Mouse (Mus musculus): Measurements from ENCODE around the gene Lzts2. TPM values are rescaled to one million over a fixed set of nuclear protein-coding genes. Genes with fewer than 3 reads are reported as not detected.
A peak's percentile ranks its signal among the peaks of the same experiment; 100 is the strongest.

Lzts2 gene
- polyA plus RNA-seq, 1 experiment from 2014 or later = 68.9 TPM

DNA sequence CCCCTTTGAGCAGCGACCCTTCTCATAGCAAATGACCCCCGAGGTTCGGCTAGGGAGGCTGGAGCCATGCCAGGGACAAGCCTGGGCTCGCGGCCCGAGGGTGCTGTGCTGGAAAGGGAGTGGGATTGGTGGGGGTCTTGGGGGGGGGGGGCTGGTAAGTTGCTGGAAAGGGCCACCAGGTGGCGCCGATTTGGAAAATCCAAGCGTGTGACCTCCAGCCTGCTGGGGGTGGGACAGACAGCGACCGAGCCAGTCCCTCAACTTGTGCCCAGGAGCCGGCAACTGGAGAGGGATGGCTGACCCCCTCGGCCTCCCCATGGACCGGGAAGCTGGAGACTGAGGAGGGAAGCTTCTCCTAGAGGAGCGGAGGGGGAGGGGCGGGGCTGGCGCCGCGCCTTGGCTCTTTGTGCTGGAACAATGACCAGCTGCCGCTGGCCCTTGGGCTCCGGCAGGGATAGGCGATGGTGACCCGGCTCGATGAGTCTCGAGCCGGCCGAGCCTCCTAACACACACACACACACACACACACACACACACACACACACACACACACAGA lies 3.1 kb downstream of the Lzts2 start:
- H3K4me2 ChIP-seq (replicated peaks) = peak overlapping the region; percentile 91
- peak overlapping the region; percentile 96 for H3K9ac ChIP-seq
- peak overlapping the region; percentile 99 for H3K27ac ChIP-seq
- no peaks in the 10 kb centered on the region for H3K9me3 ChIP-seq
- H3K4me1 ChIP-seq = peaks cover 81% of the 10 kb centered on the region
- 0% methylated on average over 14 of the region's 27 CpGs for WGBS
- peak overlapping the region; percentile 79 for H3K4me3 ChIP-seq
- peak; percentile 10 for ATAC-seq (ENCODE audit: low FRiP score, low read depth)
- H3K27me3 ChIP-seq = no peaks in the 10 kb centered on the region
- H3K36me3 ChIP-seq = peaks cover 17% of the 10 kb centered on the region

DNA sequence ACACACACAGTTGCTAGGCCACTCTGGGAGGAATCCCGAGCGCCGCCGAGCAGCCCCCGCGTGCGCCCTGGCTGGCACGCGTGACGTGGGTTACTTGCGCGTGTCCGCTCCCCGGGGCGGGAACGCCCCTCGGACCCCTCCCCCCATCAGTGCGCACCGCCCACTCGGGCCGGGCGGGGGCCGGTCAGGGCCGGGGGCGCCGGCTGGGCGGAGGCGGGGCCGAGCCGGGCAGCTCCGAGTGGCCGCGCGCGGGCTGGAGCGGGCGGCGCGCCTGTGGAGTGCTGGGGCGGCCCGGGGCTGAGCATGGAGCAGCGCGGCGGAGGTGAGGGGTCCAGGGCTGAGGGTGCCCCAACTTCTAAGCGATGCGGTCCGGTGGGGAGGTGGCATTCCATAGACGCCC lies 3.7 kb downstream of the Lzts2 start:
- peak overlapping the region; percentile 79 for H3K4me3 ChIP-seq
- peaks cover 76% of the 10 kb centered on the region for H3K4me1 ChIP-seq
- H3K36me3 ChIP-seq = peaks cover 22% of the 10 kb centered on the region
- no peaks in the 10 kb centered on the region for H3K27me3 ChIP-seq
- peak; percentile 45 for ATAC-seq (ENCODE audit: low FRiP score, low read depth)
- H3K9me3 ChIP-seq = no peaks in the 10 kb centered on the region
- H3K4me2 ChIP-seq (replicated peaks) = peak overlapping the region; percentile 91
- H3K9ac ChIP-seq = peak overlapping the region; percentile 96
- H3K27ac ChIP-seq = peak overlapping the region; percentile 99
- WGBS = under 1% methylated on average over 44 of the region's 48 CpGs

- Histone ChIP-seq H3K36me3 (peaks cover 25% of the 10 kb centered on the region), H3K9me3 (no peaks in the 10 kb centered on the region), H3K4me1 (peaks cover 71% of the 10 kb centered on the region), H3K4me2 (replicated peaks) (peak overlapping the region; percentile 91), H3K4me3 (peak overlapping the region; percentile 79), H3K9ac (peak overlapping the region; percentile 96), H3K27me3 (no peaks in the 10 kb centered on the region), H3K27ac (peak overlapping the region; percentile 99)
- ATAC-seq (ENCODE audit: low FRiP score, low read depth) = no peak
- WGBS = under 1% methylated on average over 13 of the region's 13 CpGs
Measured at GRCm38 (mm10) chr19:45018351-45018831, 4.2 kb downstream of the Lzts2 start.

DNA sequence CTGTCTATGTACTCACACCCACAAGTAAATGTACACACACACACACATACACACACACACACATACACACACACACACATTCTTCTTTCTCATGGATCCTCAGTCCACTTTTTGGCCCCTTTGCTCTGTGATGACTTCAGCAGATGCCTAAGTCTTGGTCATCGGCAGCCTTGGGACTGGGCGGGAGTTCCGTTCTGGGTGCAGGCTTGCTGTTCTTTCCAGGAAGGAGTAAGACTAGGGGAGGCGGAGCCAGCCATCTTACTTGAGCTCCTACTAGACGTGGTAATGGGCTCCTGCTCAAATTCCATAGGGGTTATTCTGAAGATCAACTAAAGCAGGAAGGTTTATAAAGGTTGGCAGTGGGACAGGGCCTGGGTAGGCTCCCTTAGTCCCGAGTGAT lies 6.1 kb downstream of the Lzts2 start:
- H3K9ac ChIP-seq = peak overlapping the region; percentile 56
- H3K4me1 ChIP-seq = peaks cover 54% of the 10 kb centered on the region
- no peak for ATAC-seq (ENCODE audit: low FRiP score, low read depth)
- H3K27ac ChIP-seq = peak overlapping the region; percentile 6; the same call in 1 of the 2 replicates
- no peaks in the 10 kb centered on the region for H3K27me3 ChIP-seq
- H3K4me3 ChIP-seq = peak overlapping the region; percentile 5
- no peaks in the 10 kb centered on the region for H3K9me3 ChIP-seq
- H3K36me3 ChIP-seq = peaks cover 43% of the 10 kb centered on the region
- 55% methylated on average over 6 of the region's 6 CpGs for WGBS
- H3K4me2 ChIP-seq (replicated peaks) = peak overlapping the region; percentile 91

DNA sequence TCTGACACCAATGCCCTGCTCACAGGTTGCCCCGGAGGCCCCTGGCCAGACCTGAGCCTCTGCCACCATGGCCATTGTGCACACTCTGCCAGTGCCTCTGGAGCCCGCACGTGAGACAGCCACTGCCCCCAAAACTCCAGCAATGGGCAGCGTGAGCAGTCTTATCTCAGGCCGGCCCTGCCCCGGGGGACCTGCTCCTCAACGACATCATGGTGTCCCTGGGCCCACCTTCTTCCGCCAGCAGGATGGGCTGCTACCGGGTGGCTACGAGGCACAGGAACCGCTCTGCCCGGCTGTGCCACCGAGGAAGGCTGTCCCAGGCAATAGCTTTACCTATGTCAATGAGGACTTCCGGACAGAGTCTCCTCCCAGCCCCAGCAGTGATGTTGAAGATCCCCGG lies 7.1 kb downstream of the Lzts2 start:
- Histone ChIP-seq H3K27ac (no peak overlapping the region), H3K4me3 (no peak overlapping the region), H3K4me1 (peaks cover 46% of the 10 kb centered on the region), H3K36me3 (peaks cover 53% of the 10 kb centered on the region), H3K9me3 (no peaks in the 10 kb centered on the region), H3K27me3 (no peaks in the 10 kb centered on the region), H3K9ac (peak overlapping the region; percentile 35; the same call in 1 of the 2 replicates), H3K4me2 (replicated peaks) (peak overlapping the region; percentile 91; the same call in 1 of the 2 replicates)
- no peak for ATAC-seq (ENCODE audit: low FRiP score, low read depth)
- WGBS = 91% methylated on average over 15 of the region's 15 CpGs

DNA sequence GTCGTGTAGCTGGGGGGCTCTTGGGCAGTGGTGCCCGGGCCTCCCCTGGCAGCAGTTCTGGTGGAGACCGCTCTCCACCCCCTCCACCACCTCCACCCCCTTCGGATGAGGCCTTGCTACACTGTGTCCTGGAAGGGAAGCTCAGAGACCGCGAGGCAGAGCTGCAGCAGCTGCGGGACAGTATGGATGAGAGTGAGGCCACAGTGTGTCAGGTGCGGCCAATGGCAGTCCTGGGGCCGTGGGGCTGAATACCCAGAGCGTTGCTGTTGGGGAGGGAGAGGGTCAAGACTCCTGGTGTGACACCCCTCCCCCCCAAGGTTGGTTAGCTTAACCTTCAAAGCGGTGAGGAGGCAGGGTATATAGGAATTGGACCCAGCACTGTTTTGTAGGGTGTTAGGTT lies 9.8 kb downstream of the Lzts2 start:
- Histone ChIP-seq H3K9me3 (no peaks in the 10 kb centered on the region), H3K27ac (no peak overlapping the region), H3K4me3 (no peak overlapping the region), H3K27me3 (no peaks in the 10 kb centered on the region), H3K4me2 (replicated peaks) (no peak overlapping the region), H3K9ac (no peak overlapping the region), H3K36me3 (peaks cover 79% of the 10 kb centered on the region), H3K4me1 (peaks cover 47% of the 10 kb centered on the region)
- 89% methylated on average over 11 of the region's 11 CpGs for WGBS
- no peak for ATAC-seq (ENCODE audit: low FRiP score, low read depth)

DNA sequence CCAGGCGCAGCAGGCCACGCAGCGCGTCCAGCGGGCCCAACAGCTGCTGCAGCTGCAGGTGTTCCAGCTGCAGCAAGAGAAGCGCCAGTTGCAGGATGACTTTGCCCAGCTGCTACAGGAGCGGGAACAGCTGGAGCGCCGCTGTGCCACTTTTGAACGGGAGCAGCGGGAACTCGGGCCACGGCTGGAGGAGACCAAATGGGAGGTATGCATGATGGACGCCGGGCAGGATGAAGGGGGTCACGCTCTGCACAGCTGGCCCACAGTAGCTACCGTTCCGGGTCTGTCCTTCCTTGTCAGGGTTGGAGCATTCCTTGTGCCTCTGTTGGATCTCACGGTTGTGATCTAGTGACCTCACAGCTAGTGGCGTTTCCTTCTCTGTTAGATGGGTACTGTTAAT lies 10.6 kb downstream of the Lzts2 start:
- H3K4me2 ChIP-seq (replicated peaks) = no peak overlapping the region
- H3K36me3 ChIP-seq = peaks cover 79% of the 10 kb centered on the region
- 91% methylated on average over 20 of the region's 20 CpGs for WGBS
- H3K9ac ChIP-seq = no peak overlapping the region
- no peak overlapping the region for H3K4me3 ChIP-seq
- H3K27me3 ChIP-seq = no peaks in the 10 kb centered on the region
- H3K4me1 ChIP-seq = peaks cover 39% of the 10 kb centered on the region
- H3K27ac ChIP-seq = no peak overlapping the region
- ATAC-seq (ENCODE audit: low FRiP score, low read depth) = no peak
- no peaks in the 10 kb centered on the region for H3K9me3 ChIP-seq

DNA sequence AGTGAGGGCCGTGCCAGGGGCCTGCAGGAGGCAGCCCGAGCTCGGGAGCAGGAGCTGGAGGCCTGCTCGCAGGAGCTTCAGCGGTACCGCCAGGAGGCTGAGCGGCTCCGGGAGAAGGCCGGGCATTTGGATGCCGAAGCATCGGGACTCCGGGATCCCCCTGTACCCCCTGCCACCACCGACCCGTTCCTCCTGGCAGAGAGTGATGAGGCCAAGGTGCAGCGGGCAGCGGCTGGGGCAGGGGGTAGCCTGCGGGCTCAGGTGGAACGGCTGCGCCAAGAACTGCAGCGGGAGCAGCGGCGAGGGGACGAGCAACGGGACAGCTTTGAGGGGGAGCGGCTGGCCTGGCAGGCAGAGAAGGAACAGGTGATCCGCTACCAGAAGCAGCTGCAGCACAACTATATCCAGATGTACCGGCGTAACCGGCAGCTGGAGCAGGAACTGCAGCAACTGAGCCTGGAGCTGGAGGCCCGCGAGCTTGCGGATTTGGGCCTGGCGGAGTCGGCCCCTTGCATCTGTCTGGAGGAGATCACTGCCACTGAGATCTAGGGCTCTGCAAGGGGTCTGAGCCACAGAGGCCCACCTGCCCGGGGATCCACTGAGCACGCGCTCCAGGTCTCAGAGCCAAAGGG lies 11.8 kb downstream of the Lzts2 start:
- 74% methylated on average over 37 of the region's 37 CpGs for WGBS
- ATAC-seq (ENCODE audit: low FRiP score, low read depth) = no peak
- Histone ChIP-seq H3K4me1 (peaks cover 36% of the 10 kb centered on the region), H3K4me2 (replicated peaks) (no peak overlapping the region), H3K36me3 (peaks cover 74% of the 10 kb centered on the region), H3K9me3 (no peaks in the 10 kb centered on the region), H3K4me3 (no peak overlapping the region), H3K9ac (no peak overlapping the region), H3K27ac (0 out of 2 replicates have a peak overlapping the region, but pooled peaks have one; percentile 22), H3K27me3 (no peaks in the 10 kb centered on the region)

- no peak for ATAC-seq (ENCODE audit: low FRiP score, low read depth)
- no peak overlapping the region for H3K4me2 ChIP-seq (replicated peaks)
- H3K27me3 ChIP-seq = no peaks in the 10 kb centered on the region
- no peaks in the 10 kb centered on the region for H3K9me3 ChIP-seq
- H3K4me1 ChIP-seq = peaks cover 34% of the 10 kb centered on the region
- H3K27ac ChIP-seq = no peak overlapping the region; the same call in 1 of the 2 replicates
- WGBS = 69% methylated on average over 6 of the region's 6 CpGs
- H3K9ac ChIP-seq = 0 out of 2 replicates have a peak overlapping the region, but pooled peaks have one; percentile 8
- peaks cover 64% of the 10 kb centered on the region for H3K36me3 ChIP-seq
- H3K4me3 ChIP-seq = no peak overlapping the region
Measured at GRCm38 (mm10) chr19:45026958-45027670, 12.9 kb downstream of the Lzts2 start.

GRCm38 (mm10) chr19:45027848-45028247 lies 13.6 kb downstream of the Lzts2 start:
- Histone ChIP-seq H3K36me3 (peaks cover 57% of the 10 kb centered on the region), H3K4me3 (no peak overlapping the region), H3K9me3 (no peaks in the 10 kb centered on the region), H3K27ac (no peak overlapping the region; the same call in 1 of the 2 replicates), H3K4me2 (replicated peaks) (no peak overlapping the region), H3K9ac (no peak overlapping the region), H3K4me1 (peaks cover 42% of the 10 kb centered on the region), H3K27me3 (no peaks in the 10 kb centered on the region)
- no peak for ATAC-seq (ENCODE audit: low FRiP score, low read depth)
- WGBS = 88% methylated on average over 6 of the region's 6 CpGs

DNA sequence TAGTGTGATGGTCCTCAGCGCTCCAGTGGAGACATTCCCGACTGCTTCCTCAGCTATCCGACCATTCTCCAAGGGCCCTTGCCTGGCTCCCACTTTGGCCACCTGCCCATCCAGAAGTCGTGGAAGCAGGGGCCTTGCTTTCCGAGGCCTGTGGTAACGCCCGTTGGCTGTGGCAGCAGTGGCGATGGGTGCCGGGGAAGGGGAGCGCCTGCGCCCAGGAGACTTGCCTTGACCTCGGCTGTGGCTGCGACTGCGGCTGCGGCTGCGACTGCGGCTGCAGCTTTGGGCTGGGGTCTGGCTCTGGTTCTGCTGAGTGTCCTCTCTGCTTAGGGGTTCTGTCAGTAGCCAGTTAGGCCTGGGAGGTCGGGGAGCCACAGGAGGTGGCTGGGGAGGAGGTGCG lies 14.5 kb downstream of the Lzts2 start:
- no peak overlapping the region for H3K9ac ChIP-seq
- 57% methylated on average over 19 of the region's 19 CpGs for WGBS
- no peak overlapping the region for H3K4me2 ChIP-seq (replicated peaks)
- H3K27me3 ChIP-seq = no peaks in the 10 kb centered on the region
- no peak for ATAC-seq (ENCODE audit: low FRiP score, low read depth)
- no peak overlapping the region; the same call in 1 of the 2 replicates for H3K27ac ChIP-seq
- H3K4me3 ChIP-seq = no peak overlapping the region
- H3K4me1 ChIP-seq = peaks cover 43% of the 10 kb centered on the region
- no peaks in the 10 kb centered on the region for H3K9me3 ChIP-seq
- H3K36me3 ChIP-seq = peaks cover 50% of the 10 kb centered on the region

- Histone ChIP-seq H3K9ac (no peak overlapping the region), H3K36me3 (peaks cover 44% of the 10 kb centered on the region), H3K9me3 (no peaks in the 10 kb centered on the region), H3K27ac (no peak overlapping the region), H3K27me3 (no peaks in the 10 kb centered on the region), H3K4me1 (peaks cover 43% of the 10 kb centered on the region), H3K4me2 (replicated peaks) (no peak overlapping the region), H3K4me3 (no peak overlapping the region)
- WGBS = 61% methylated on average over 7 of the region's 9 CpGs
- no peak for ATAC-seq (ENCODE audit: low FRiP score, low read depth)
Measured at GRCm38 (mm10) chr19:45029571-45029970, 15.4 kb downstream of the Lzts2 start.
